Mouse (Mus musculus): Measurements from ENCODE around the gene Ptpn11.

DNA sequence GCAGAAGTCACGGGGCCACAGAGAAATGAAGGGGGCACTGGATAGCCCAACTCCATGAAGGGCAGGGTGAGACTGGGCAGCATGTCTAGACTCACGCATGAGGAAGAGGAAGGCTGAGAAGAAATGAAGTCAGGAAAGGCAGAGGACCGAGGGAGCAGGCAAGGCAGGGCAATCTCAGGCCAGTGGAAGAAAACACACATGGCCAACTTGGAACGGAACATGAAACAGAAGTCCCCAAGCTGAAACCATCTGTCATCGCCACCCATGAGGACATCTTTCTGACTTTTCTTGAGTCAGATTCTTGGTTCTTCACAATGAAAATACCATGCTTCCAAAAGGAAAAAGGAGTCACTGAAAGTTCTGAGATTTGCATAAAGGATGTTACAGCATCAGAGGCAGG lies 33.7 kb downstream of the Ptpn11 start:
- no peak for TF ChIP-seq POLR2A (IDR thresholded peaks at IDR 0.05; ENCODE audit: low read depth, low read length)
- TF ChIP-seq CTCF (IDR thresholded peaks at IDR 0.05; ENCODE audit: borderline replicate concordance, insufficient read depth, low read length) = no peak

Measured in embryonic fibroblast, embryonic 13.5 days (primary cell).